Mouse (Mus musculus): ENCODE data around the gene Spp2. TPM values are rescaled to one million over a fixed set of nuclear protein-coding genes. Genes with fewer than 3 reads are reported as not detected.

Gene Spp2
- polyA plus RNA-seq, 1 experiment from 2014 or later: not detected

DNA sequence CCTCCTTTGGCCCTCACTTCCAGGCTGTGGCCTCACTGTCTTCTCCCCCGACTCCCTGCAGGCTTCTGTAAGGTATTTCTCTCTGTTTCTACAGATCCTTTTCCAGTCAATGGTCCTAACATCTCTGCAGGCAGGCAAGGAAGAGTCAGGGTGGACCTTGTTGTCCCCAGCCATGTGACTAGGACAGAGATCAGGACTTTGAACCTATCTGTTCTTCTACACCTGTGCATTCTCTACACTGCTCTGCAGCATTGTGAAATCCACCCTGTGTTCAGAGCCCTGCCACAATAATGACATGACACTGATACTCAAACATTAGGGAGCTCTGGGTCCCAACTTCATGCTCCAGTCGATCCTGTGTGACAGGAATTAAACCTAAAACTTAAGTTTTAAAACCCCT lies 12.2 kb downstream of the Spp2 start:
- Histone ChIP-seq H3K4me2 (replicated peaks) (no peak overlapping the region), H3K27me3 (no peaks in the 10 kb centered on the region), H3K9ac (replicated peaks) (no peak overlapping the region), H3K4me1 (no peaks in the 10 kb centered on the region), H3K4me3 (no peak overlapping the region), H3K27ac (replicated peaks) (no peak overlapping the region), H3K36me3 (no peaks in the 10 kb centered on the region), H3K9me3 (no peaks in the 10 kb centered on the region)
- WGBS: 75% methylated on average over 2 of the region's 2 CpGs
- no peak for ATAC-seq (ENCODE audit: low FRiP score, low read depth)

DNA sequence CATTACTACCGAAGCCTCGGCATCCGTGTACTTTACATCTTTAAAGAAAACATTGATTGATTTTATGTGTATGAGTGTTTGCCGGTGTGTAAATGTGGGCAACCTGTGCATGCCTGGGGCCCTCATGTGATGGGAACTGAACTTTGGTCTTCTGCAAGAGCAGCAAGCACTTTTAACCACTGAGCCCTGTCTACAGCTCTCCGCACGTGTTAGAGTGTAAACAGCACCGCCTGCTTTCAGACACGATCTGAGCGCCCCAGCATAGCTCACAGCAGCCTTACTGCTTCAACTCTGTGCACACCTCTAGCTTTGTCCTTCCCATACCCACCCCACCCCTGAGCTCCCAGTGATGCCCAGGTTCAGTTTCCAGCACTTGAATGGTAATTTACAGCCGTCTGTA lies 15.3 kb downstream of the Spp2 start:
- H3K9ac ChIP-seq (replicated peaks): no peak overlapping the region
- no peaks in the 10 kb centered on the region for H3K4me1 ChIP-seq
- no peaks in the 10 kb centered on the region for H3K9me3 ChIP-seq
- H3K27me3 ChIP-seq: no peaks in the 10 kb centered on the region
- no peak overlapping the region for H3K4me2 ChIP-seq (replicated peaks)
- no peaks in the 10 kb centered on the region for H3K36me3 ChIP-seq
- H3K27ac ChIP-seq (replicated peaks): no peak overlapping the region
- WGBS: 88% methylated on average over 10 of the region's 10 CpGs
- H3K4me3 ChIP-seq: no peak overlapping the region
- no peak for ATAC-seq (ENCODE audit: low FRiP score, low read depth)

DNA sequence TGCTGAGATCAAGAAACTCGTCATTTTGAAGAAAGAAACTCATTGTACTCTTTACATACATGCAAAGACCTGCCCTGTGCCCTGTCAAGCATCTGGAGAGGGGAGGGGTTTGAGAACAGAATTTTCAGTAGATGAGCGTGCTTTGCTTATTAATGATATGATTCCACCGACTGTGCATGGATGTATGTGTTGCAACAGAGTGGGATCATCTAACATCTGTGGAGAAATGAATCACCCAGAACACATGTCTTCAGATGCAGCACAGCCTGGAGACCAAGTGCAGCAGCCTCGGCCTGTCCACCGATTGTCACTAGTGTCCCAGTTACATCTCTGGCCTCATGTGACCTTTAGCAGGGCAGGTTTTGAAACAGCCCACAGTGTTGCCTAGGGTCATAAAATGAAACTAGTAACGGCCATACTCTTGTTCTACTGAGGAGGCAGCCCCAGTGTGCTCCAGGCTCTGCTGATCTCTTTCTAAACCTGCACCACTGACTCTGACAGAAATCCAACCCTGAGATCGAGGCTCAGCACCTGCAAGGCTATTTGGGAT lies 16.2 kb downstream of the Spp2 start:
- Histone ChIP-seq H3K36me3 (no peaks in the 10 kb centered on the region), H3K9ac (replicated peaks) (no peak overlapping the region), H3K4me1 (no peaks in the 10 kb centered on the region), H3K4me2 (replicated peaks) (no peak overlapping the region), H3K27me3 (no peaks in the 10 kb centered on the region), H3K9me3 (no peaks in the 10 kb centered on the region), H3K4me3 (no peak overlapping the region), H3K27ac (replicated peaks) (no peak overlapping the region)
- no peak for ATAC-seq (ENCODE audit: low FRiP score, low read depth)
- WGBS: 77% methylated on average over 7 of the region's 7 CpGs

DNA sequence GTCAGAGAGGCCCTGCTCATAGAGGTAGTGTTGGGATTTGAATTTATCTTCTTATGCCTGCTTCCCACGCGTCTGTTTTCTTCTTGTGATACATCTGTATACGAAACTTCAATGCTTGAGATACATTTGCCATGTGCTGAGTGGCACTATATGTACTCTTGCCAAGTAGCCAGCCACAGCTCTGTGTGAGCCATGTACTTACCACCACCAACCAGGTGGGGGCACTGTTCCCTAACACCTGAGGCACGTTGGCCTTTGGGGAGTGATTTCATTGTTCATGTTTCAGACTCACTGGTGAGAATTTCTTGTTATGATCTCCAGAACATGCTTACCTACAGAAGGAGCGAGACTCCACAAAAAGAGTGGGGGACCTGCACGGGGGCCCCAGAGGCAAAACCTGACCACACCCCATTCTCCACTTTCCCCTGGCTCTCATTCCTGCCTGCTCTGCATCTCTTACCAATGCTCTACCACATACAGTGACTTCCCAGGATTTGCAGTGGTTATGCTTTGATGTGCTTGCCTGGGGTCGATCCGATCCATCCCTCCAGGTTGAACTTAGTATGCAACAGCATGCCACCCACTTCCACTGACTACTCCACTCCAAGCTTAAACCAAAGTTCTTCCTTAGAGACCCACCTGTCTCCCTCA lies 18.0 kb downstream of the Spp2 start:
- 18% methylated on average over 8 of the region's 8 CpGs for WGBS
- no peak overlapping the region for H3K9ac ChIP-seq (replicated peaks)

DNA sequence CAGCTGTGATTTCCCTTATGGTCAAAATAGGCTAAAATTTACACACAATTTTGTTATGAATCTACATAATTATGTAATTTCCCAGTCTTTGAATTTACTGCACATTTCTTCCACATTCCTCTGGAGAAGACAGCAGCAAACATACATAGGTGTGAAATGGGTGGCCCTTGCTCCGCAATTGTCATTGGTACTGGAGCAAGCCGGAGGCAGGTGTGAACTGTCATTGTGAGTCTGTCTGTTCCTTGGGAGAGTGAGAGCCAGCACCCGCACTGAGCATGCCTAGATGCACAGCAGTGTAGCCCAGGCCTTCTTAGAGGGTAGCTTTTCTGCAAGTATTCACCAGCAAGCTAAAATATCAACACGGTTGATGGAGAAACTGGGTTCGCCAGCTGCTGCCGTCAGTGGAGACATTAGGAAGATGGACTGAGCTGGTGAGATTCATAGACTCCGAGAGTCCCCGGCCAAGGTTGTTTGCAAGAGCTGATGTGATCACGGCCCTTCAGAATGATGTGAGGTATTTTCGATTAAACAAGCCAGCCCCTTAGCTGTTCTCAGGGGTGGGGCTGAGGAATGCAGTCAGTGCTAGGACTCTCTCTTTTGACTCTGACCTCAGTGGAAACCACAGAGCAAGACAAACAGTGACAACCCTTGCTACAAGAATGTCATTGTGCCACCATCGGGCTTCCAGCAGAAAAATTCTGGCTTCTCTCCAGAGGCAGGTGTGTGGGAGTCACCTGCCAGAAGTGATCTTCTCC lies 21.4 kb downstream of the Spp2 start:
- Histone ChIP-seq H3K36me3 (no peaks in the 10 kb centered on the region), H3K4me1 (peaks cover 5% of the 10 kb centered on the region; the same call in 1 of the 2 replicates), H3K4me2 (replicated peaks) (no peak overlapping the region), H3K27me3 (no peaks in the 10 kb centered on the region), H3K4me3 (no peak overlapping the region), H3K9ac (replicated peaks) (no peak overlapping the region), H3K9me3 (no peaks in the 10 kb centered on the region), H3K27ac (replicated peaks) (no peak overlapping the region)
- WGBS: 86% methylated on average over 11 of the region's 11 CpGs
- ATAC-seq (ENCODE audit: low FRiP score, low read depth): no peak

More for the DNA sequence above, 18.0 kb downstream of the Spp2 start:
- Histone ChIP-seq H3K9me3 (no peaks in the 10 kb centered on the region), H3K4me2 (replicated peaks) (no peak overlapping the region), H3K27me3 (no peaks in the 10 kb centered on the region), H3K36me3 (no peaks in the 10 kb centered on the region), H3K4me1 (peaks cover 5% of the 10 kb centered on the region; the same call in 1 of the 2 replicates), H3K4me3 (no peak overlapping the region), H3K27ac (replicated peaks) (no peak overlapping the region)
- ATAC-seq (ENCODE audit: low FRiP score, low read depth): no peak

DNA sequence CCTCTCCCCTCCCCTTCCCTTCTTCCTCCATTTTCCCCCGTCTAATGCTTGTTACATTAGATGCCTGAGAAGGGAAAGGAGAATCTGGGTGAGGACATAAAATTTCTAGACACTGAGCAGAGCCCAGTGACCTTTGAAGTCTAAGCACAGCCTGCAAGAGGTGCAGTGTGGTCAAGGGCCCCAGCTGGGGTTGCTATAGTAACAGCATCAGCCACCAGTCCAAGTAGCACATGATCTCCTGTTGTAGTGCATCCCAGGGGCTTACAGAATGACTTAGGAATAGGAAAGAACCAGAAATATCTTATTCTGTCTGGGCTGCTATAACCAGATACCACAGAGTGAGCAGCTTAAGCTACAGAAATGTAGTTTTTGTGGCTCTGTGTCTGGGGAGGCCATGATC lies 22.7 kb downstream of the Spp2 start:
- peak overlapping the region; percentile 17; the same call in 1 of the 2 replicates for H3K27ac ChIP-seq (replicated peaks)
- H3K27me3 ChIP-seq: no peaks in the 10 kb centered on the region
- no peak overlapping the region for H3K9ac ChIP-seq (replicated peaks)
- H3K36me3 ChIP-seq: no peaks in the 10 kb centered on the region
- peaks cover 5% of the 10 kb centered on the region; the same call in 1 of the 2 replicates for H3K4me1 ChIP-seq
- 57% methylated on average over 1 of the region's 1 CpGs for WGBS
- no peak overlapping the region for H3K4me2 ChIP-seq (replicated peaks)
- ATAC-seq (ENCODE audit: low FRiP score, low read depth): no peak
- H3K9me3 ChIP-seq: no peaks in the 10 kb centered on the region
- no peak overlapping the region for H3K4me3 ChIP-seq

DNA sequence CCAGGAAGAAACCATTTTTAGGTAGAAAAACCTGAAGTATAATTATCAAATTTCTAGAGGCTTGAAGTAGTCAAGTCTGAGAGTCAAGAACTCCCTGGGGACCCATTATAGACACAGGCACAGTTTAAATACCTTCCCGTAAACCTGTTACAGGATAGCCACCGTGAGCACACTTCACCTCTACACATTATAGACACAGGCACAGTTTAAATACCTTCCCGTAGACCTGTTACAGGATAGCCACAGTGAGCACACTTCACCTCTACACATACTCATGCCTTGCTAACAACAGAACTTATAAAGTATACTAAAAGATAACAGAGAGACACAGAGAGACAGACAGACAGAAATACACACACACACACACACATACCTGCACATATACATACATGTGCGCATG lies 24.5 kb downstream of the Spp2 start:
- H3K27ac ChIP-seq (replicated peaks): no peak overlapping the region
- no peaks in the 10 kb centered on the region for H3K36me3 ChIP-seq
- no peak overlapping the region for H3K9ac ChIP-seq (replicated peaks)
- H3K9me3 ChIP-seq: no peaks in the 10 kb centered on the region
- no peak for ATAC-seq (ENCODE audit: low FRiP score, low read depth)
- 84% methylated on average over 4 of the region's 4 CpGs for WGBS
- no peak overlapping the region for H3K4me2 ChIP-seq (replicated peaks)
- H3K4me1 ChIP-seq: peaks cover 5% of the 10 kb centered on the region; the same call in 1 of the 2 replicates
- no peak overlapping the region for H3K4me3 ChIP-seq
- H3K27me3 ChIP-seq: no peaks in the 10 kb centered on the region

DNA sequence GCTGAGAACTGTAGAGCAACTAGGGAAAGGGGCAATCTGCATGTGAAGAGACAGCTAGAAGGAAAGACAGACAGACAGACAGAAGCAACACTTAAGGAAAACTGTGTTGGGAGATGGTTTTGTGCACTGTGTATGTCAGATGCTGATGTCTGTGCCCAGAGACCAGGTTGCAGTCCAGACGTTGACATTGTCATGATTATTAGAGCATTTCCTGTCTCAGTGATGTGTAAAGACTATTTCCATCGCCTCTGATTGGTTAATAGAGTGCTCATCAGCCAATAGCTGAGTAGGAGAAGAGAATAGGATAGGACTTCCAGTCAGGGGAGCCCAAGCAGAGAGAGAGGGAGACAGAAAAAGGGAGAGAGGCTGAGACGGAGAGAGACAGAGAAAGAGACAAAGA lies 25.8 kb downstream of the Spp2 start:
- ATAC-seq (ENCODE audit: low FRiP score, low read depth): no peak
- Histone ChIP-seq H3K9me3 (no peaks in the 10 kb centered on the region), H3K4me1 (peaks cover 5% of the 10 kb centered on the region; the same call in 1 of the 2 replicates), H3K27ac (replicated peaks) (no peak overlapping the region), H3K27me3 (no peaks in the 10 kb centered on the region), H3K4me3 (no peak overlapping the region), H3K9ac (replicated peaks) (no peak overlapping the region), H3K4me2 (replicated peaks) (no peak overlapping the region), H3K36me3 (no peaks in the 10 kb centered on the region)
- 53% methylated on average over 3 of the region's 3 CpGs for WGBS

DNA sequence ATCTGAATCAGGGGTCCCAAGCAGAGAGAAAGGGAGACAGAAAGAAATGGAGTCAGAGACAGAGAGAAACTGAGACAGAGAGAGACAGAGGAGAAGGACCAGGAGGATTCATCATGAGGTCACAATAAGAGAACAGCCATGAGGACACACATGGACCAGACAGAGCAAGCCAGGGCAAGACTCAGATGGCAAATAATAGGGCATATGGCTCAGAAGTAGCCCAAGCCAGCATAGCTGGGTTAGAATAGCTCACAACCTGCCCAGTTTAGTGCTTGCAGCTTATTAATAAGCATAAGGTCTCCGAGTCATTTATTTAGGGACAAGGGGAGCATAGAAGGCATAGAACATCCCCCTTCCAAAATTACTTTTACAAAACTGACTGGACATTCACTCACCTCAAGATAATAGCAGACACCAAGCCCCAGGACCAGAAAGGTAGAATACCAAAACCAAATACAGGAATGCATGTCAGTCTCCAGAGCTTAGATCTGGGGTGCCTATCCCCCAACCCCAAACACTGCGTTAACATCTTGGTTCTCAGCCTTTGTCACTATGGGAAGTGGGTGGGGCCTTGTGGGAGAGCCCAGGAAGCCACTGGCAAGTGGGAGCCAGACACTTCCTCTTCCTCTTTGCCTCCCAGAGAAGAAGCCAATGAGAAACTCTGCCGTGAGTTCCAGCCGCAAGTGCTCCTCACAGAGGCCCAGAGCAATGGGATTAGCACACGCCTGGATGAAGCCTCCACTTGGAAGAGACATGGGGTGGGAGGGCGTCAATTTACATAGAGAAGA lies 26.5 kb downstream of the Spp2 start:
- WGBS: 40% methylated on average over 6 of the region's 6 CpGs
- H3K9me3 ChIP-seq: no peaks in the 10 kb centered on the region
- no peak for ATAC-seq (ENCODE audit: low FRiP score, low read depth)
- H3K36me3 ChIP-seq: no peaks in the 10 kb centered on the region
- no peak overlapping the region for H3K4me3 ChIP-seq
- no peak overlapping the region for H3K9ac ChIP-seq (replicated peaks)
- H3K4me2 ChIP-seq (replicated peaks): no peak overlapping the region
- no peaks in the 10 kb centered on the region for H3K27me3 ChIP-seq
- H3K4me1 ChIP-seq: peaks cover 5% of the 10 kb centered on the region; the same call in 1 of the 2 replicates
- H3K27ac ChIP-seq (replicated peaks): no peak overlapping the region

DNA sequence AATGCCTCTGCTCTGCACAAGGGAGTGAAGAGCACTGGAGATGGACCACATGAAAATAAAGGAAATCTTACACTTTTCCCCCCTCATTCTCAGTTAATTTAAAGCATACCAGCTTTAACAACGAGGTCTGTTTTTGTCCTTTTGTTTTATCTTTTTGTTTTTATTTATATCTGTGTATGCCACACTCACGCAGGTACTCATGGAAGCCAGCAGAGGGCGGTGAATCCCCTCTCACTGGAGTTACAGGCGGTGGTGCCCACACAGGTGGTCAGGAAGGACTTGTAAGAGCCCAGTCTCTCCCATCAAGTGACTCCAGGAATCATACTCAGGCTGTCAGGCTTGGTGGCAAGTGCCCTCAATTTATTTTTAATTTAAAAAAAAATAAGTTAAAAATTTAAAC lies 27.3 kb downstream of the Spp2 start:
- Histone ChIP-seq H3K36me3 (no peaks in the 10 kb centered on the region), H3K4me1 (peaks cover 5% of the 10 kb centered on the region; the same call in 1 of the 2 replicates), H3K4me2 (replicated peaks) (no peak overlapping the region), H3K27ac (replicated peaks) (no peak overlapping the region), H3K27me3 (no peaks in the 10 kb centered on the region), H3K9me3 (no peaks in the 10 kb centered on the region), H3K9ac (replicated peaks) (no peak overlapping the region), H3K4me3 (no peak overlapping the region)
- WGBS: 67% methylated on average over 4 of the region's 4 CpGs
- ATAC-seq (ENCODE audit: low FRiP score, low read depth): no peak

DNA sequence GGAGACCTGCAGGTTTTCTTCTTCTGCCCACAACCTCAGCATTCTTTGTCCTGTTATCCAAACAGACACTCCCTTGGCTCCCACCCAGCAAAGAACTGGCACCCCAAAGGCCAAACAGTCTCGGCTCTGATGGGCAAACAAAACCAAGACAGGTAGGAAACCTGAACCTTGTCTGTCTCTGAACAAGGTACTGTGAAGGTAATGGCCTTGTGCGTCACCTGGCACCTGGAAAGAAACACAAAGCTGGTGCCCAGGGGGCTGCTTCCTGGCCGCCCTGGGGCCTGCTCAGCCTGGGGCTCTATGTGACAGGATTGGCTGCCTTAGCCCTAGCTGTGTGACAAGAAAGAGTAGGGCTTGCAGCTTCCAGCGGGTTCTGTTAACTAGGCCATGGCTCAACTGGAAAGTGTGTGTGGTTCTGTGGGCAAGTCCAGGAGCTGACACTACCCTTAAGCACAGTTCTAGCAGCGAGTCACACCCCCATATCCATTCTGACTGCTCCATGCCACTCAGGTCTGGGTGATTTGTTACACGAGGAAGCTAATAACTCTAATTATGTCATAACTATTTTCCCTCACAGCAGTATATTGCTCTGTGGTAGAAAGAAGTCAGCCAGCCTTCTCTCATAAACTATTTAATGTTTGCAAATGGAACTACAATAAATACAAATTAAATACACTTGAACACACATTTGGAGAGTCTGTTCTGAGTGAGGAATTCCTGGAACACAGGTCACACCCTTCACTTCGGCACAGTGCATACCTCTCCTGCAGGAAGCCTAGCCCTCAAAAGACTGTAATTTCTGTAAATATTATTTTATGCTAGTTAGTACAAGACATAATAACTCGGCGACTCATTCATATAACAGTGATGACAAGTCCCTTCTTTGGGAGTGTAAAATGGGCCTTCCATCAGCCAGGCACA lies 30.7 kb downstream of the Spp2 start:
- ATAC-seq (ENCODE audit: low FRiP score, low read depth): no peak
- WGBS: 88% methylated on average over 9 of the region's 9 CpGs

More for the DNA sequence above, 30.7 kb downstream of the Spp2 start:
- Histone ChIP-seq H3K9ac (replicated peaks) (no peak overlapping the region), H3K36me3 (no peaks in the 10 kb centered on the region), H3K9me3 (no peaks in the 10 kb centered on the region), H3K4me3 (no peak overlapping the region), H3K27ac (replicated peaks) (no peak overlapping the region), H3K27me3 (no peaks in the 10 kb centered on the region), H3K4me1 (no peaks in the 10 kb centered on the region), H3K4me2 (replicated peaks) (no peak overlapping the region)
